Mouse (Mus musculus) bone marrow macrophage, adult 2 months (primary cell): Measurements from ENCODE around the gene Gm10260. TPM values are rescaled to one million over a fixed set of nuclear protein-coding genes. Genes with fewer than 3 reads are reported as not detected.

Experiments used
- H3K27ac ChIP-seq: 2 replicates; pipeline ENCODE4 v1.5.1; 2012; ENCODE audit warnings: low read depth, low read length; ENCODE audit not compliant: insufficient read depth
- H3K4me1 ChIP-seq: 2 replicates; pipeline ENCODE4 v1.6.1; 2012; ENCODE audit warnings: low read length; ENCODE audit not compliant: control insufficient read depth, insufficient read depth
- H3K4me3 ChIP-seq: 2 replicates; pipeline ENCODE4 v1.5.1; 2012; ENCODE audit warnings: mild to moderate bottlenecking, low read length, moderate library complexity; ENCODE audit not compliant: insufficient read depth
- CTCF ChIP-seq: IDR thresholded peaks from 2 replicates; pipeline ENCODE4 v1.5.1; 2012; ENCODE audit warnings: low read depth, mild to moderate bottlenecking, low read length, moderate library complexity
- POLR2A ChIP-seq: IDR thresholded peaks from 2 replicates; pipeline ENCODE4 v1.6.1; 2012; ENCODE audit warnings: mild to moderate bottlenecking, low read depth, low read length, borderline replicate concordance
- polyA plus RNA-seq: library from polyadenylated mRNA; stranded (reverse); fragments of >200 nt; gene quantifications from 2 replicates; pipeline ENCODE4 v1.2.4, GENCODE M21; 2012; ENCODE audit not compliant: missing spikeins, insufficient read depth, insufficient read length

The Gm10260 gene
- polyA plus RNA-seq, 1 experiment, result 7.9 TPM

- no peaks in the 10 kb centered on the region for H3K4me1 ChIP-seq
- TF ChIP-seq CTCF (no peak), POLR2A (no peak)
- H3K27ac ChIP-seq, result no peak overlapping the region
- no peak overlapping the region for H3K4me3 ChIP-seq
Measured at GRCm38 (mm10) chr13:97782063-97782462, 21.6 kb upstream of the Gm10260 start.

GRCm38 (mm10) chr13:97781637-97782036 is 21.2 kb upstream of the Gm10260 start:
- TF ChIP-seq CTCF, result no peak
- no peak for TF ChIP-seq POLR2A
- no peak overlapping the region for H3K4me3 ChIP-seq
- no peaks in the 10 kb centered on the region for H3K4me1 ChIP-seq
- no peak overlapping the region for H3K27ac ChIP-seq

GRCm38 (mm10) chr13:97780556-97780955 is 20.1 kb upstream of the Gm10260 start:
- no peak for TF ChIP-seq POLR2A
- no peak for TF ChIP-seq CTCF
- Histone ChIP-seq H3K4me1 (no peaks in the 10 kb centered on the region), H3K27ac (no peak overlapping the region), H3K4me3 (no peak overlapping the region)

- TF ChIP-seq CTCF (no peak), POLR2A (no peak)
- H3K27ac ChIP-seq, result no peak overlapping the region
- H3K4me1 ChIP-seq, result no peaks in the 10 kb centered on the region
- H3K4me3 ChIP-seq, result no peak overlapping the region
Measured at GRCm38 (mm10) chr13:97779657-97780445, 19.4 kb upstream of the Gm10260 start.

- no peak overlapping the region for H3K4me3 ChIP-seq
- no peaks in the 10 kb centered on the region for H3K4me1 ChIP-seq
Measured at GRCm38 (mm10) chr13:97778698-97779194, 18.3 kb upstream of the Gm10260 start.

GRCm38 (mm10) chr13:97777667-97778066 is 17.2 kb upstream of the Gm10260 start:
- Histone ChIP-seq H3K4me3 (no peak overlapping the region), H3K27ac (no peak overlapping the region), H3K4me1 (no peaks in the 10 kb centered on the region)
- TF ChIP-seq CTCF (no peak), POLR2A (no peak)

More at GRCm38 (mm10) chr13:97778698-97779194, 18.3 kb upstream of the Gm10260 start:
- TF ChIP-seq POLR2A (no peak), CTCF (no peak)
- no peak overlapping the region for H3K27ac ChIP-seq

- Histone ChIP-seq H3K4me3 (no peak overlapping the region), H3K27ac (no peak overlapping the region), H3K4me1 (no peaks in the 10 kb centered on the region)
- TF ChIP-seq POLR2A, result no peak
- TF ChIP-seq CTCF, result no peak
Measured at GRCm38 (mm10) chr13:97776702-97777101, 16.3 kb upstream of the Gm10260 start.

GRCm38 (mm10) chr13:97775907-97776306 is 15.5 kb upstream of the Gm10260 start:
- TF ChIP-seq POLR2A (no peak), CTCF (no peak)
- no peaks in the 10 kb centered on the region for H3K4me1 ChIP-seq
- no peak overlapping the region for H3K4me3 ChIP-seq
- H3K27ac ChIP-seq, result no peak overlapping the region

- no peak for TF ChIP-seq POLR2A
- no peak for TF ChIP-seq CTCF
- H3K4me3 ChIP-seq, result no peak overlapping the region
- peaks cover 3% of the 10 kb centered on the region; the same call in 1 of the 2 replicates for H3K4me1 ChIP-seq
- no peak overlapping the region for H3K27ac ChIP-seq
Measured at GRCm38 (mm10) chr13:97774740-97775425, 14.5 kb upstream of the Gm10260 start.

- H3K27ac ChIP-seq, result no peak overlapping the region
- TF ChIP-seq POLR2A, result no peak
- TF ChIP-seq CTCF, result no peak
- no peak overlapping the region for H3K4me3 ChIP-seq
- peaks cover 5% of the 10 kb centered on the region; the same call in 1 of the 2 replicates for H3K4me1 ChIP-seq
Measured at GRCm38 (mm10) chr13:97769205-97769604, 8.8 kb upstream of the Gm10260 start.
